Mouse (Mus musculus) skeletal muscle tissue, adult 2 months (tissue): ENCODE data around the gene Neurod2.

ENCODE experiments used
- DNase-seq: peaks from one replicate; pipeline ENCODE4 v3.0.0-alpha.2; 2012; ENCODE audit warnings: low read depth, low spot score

Neurod2 gene

DNA sequence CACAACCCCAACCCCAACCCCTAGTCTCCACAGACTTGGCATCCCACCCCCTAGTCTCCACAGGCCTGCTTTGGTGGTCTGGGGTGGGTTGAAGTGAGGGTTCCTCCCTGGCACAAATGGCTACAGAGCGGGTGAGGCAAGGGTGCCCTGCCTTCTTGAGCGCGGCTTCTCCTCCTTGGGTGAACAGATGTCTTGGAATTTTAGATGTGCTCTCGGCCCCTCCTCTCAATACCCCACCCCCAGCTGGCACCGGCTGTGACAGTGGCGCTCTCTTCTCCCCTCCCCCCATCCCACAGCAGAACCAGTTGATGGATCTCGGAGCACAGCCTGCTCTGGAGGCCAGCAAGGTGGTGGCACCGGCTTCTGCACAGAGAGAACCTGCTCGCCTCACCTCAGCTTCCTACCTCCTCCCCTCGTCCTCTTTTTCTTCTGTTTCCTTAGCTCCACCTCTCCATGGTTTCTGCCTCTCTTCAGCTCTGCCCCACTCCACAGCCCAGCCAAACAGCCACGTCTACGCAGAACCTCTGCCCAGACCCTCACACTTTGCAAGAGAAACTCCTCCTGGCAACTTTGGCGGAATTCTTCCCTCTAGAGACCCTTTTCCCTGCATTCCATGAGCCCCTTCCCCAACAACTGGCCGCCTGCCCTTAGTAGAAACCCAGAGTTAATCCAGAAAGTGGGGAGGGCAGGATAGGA is 10.9 kb downstream of the Neurod2 start:
- DNase-seq: no peak

DNA sequence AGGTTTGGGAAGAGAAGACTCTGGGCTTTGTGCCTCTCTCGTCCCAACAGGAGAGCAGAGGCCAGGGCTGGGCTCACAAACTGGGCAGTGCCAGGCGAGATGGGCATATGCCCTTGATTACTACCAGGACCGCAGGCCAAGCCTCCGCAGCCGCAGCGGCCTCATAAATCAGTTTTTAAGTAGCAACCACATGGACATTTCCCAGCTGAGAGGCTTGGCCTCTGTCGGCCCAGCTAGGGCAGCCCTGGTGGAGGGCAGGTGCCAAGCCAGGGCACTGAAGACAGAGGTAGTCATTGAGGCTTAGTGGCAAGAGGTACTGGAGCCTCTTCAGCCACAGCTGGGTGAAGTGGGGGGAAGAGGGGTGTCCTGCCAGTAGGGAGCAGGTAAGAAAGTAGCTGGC is 12.0 kb downstream of the Neurod2 start:
- DNase-seq: no peak

DNA sequence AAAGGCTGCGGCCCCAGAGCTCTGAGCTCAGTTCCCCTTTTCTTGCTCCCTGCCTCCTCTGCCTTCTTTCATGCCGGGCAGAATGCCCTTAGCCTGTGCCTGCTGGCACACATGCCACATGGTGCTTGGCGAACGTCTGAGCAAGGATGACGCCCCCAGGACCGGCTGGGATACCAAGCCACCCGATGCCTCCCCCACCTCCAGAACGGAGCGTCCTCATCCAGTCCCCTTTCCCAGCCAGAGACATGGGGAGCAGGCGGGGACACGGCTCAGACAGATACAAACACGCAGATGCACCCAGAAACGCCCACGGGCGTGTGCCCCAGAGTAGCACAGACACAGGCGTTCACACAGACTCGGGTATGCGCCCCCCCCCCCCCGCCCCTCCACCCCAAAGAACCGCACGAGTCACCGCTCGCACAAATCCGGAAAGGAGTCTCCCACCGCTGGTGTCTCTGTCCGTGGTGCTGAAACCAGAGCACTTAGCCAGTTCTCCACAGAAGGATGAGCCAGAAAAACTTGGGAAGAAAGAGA is 15.6 kb downstream of the Neurod2 start:
- DNase-seq: peak; percentile 22

DNA sequence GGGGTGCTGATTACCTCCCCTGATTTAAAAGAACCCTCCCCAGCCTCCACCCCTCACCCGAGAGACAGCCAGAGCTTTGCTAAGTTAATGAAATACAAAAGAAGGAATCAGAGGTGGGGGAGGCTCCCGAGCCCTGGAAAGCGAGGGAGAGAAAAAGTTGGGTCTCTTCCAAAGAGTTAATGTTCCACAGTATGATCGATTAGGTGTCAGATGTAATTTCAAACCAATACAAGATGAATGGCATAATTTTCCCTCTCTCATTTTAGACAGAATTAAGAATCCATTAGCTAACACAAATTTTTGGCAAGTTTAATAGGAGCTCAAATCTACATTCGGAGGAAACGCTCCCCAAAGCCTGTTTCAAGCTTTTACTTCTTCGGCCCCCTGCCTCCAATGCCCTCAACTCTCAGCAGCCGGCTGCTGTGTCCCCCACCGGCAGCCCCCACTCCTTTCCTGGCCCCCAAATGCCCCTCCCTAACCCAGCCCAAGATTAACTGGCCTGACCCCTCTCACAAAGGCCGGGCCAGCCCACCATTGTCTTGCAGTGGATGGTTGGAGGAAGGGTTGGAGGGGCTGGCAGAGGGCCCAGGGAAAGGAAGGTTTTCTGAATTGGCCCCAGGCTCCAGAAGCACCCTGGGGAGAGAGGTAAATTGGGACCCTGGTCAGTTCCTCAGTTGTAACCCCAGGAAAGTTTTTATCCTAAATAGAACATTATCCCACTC is 30.8 kb downstream of the Neurod2 start:
- DNase-seq: no peak

- DNase-seq: no peak
These were observed 31.7 kb downstream of the Neurod2 start for GRCm38 (mm10) chr11:98297778-98298177.

GRCm38 (mm10) chr11:98296916-98297315 is 32.5 kb downstream of the Neurod2 start:
- DNase-seq: no peak

DNA sequence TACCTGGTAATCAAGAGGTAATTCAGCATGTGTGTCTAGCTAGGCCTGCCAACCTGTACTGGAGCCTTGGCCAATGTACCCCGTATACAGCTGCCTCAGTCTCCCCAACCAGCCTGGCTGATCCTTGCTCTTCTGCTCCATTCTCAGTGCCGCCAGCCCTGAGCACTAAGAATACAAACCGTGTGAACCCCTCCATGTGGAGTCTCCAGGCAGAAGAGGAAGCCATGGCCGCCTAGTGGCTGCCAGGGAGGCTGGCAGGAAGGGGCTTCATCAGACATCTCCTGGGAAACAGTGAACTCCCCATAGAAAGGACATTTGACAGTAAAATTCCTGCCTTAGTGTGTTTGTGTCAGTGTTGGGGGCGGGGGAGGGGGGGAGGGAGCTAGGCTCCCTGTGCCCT is 33.2 kb downstream of the Neurod2 start:
- no peak for DNase-seq

- DNase-seq: no peak
These were observed 34.3 kb downstream of the Neurod2 start for GRCm38 (mm10) chr11:98295013-98295585.

GRCm38 (mm10) chr11:98294188-98295012 is 35.0 kb downstream of the Neurod2 start:
- DNase-seq: no peak

- no peak for DNase-seq
These were observed 36.4 kb downstream of the Neurod2 start for GRCm38 (mm10) chr11:98293070-98293469.

- no peak for DNase-seq
These were observed 38.5 kb downstream of the Neurod2 start for GRCm38 (mm10) chr11:98290906-98291305.

GRCm38 (mm10) chr11:98289873-98290272 is 39.6 kb downstream of the Neurod2 start:
- DNase-seq: no peak

DNA sequence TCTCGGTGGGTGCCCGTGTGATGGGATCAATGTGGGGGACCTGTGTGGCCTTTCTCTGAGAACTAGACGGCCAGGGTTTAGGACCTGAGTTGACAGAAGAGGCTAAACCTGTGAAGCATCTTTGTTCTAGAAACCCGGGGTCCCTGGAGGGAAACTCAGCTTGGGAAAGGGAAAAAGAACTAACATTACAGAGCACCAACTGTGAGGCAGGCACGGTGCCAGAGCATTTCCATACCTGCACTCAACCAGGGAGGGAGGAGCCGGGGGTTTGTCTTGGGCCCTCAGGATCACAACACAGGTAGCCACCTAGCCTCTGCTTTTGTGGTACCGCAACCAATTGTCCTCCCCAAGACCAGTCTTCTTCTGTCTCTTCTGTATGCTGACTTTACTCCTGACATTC is 41.5 kb downstream of the Neurod2 start:
- DNase-seq: no peak

GRCm38 (mm10) chr11:98287531-98287930 is 41.9 kb downstream of the Neurod2 start:
- no peak for DNase-seq

GRCm38 (mm10) chr11:98285368-98285767 is 44.1 kb downstream of the Neurod2 start:
- no peak for DNase-seq

DNA sequence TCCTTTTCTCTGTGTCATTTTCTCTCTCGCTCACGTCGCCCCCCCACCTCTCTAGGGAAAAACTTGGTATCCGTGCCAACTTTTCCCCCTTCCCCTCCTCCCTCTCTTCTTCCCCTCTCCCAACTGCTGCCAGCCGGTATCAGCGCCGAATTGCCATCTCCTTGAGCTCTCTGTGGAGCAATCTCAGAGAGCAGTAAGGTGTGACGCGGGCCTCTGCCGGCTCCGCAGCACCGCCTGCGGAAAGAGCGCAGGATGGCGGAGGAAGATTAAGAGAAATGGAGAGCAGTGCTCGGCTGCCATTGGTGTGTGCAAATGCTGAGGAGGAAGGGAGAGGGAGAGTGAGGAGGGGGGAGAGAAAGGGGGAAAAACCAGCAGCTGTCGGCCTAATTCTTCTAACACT is 45.2 kb downstream of the Neurod2 start:
- DNase-seq: no peak

DNA sequence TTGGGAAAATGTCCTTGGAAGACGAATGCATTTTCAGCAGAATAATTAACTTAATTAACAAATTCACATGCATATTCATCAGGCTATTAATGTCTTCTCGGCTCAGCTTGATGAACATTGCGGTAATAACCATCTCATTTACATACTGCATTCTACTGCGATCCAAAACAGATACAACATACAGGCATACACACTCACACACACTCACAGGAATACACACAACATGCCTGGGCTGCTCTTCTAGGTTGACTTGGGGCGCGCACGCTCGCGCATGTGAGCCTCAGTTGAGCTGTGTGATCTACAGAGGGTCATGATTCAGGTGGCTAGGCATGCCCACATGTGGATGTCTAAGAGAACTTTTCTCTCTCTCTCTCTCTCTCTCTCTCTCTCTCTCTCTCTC is 45.7 kb downstream of the Neurod2 start:
- no peak for DNase-seq
